Mouse (Mus musculus) limb, embryonic 11.5 days (tissue): ENCODE results near the gene Clec12a. TPM values are rescaled to one million over a fixed set of nuclear protein-coding genes. Genes with fewer than 3 reads are reported as not detected.
"Not testable (repeated sequence)": the region's sequence is repeated elsewhere in the genome, so short reads cannot be mapped to it uniquely, and the experiment has no call there.

Source experiments
- ATAC-seq: fragments of 200-750 bp; cut with Nextera tagmentation; 2 replicates; pipeline ENCODE4 v1.8.0; 2017; ENCODE audit warnings: low read depth; ENCODE audit not compliant: insufficient number of reproducible peaks, low FRiP score, low TSS enrichment
- DNase-seq: peaks from one replicate; pipeline ENCODE4 v3.0.0-alpha.2; 2015; ENCODE audit warnings: low spot score
- H3K27ac ChIP-seq: fragments of 300-500 bp; sonication (generic); replicated peaks from 2 replicates; pipeline ENCODE4 v1.5.1; 2014; ENCODE audit warnings: low read depth, mild to moderate bottlenecking, low read length
- H3K27me3 ChIP-seq: fragments of 300-500 bp; sonication (generic); 2 replicates; pipeline ENCODE4 v1.6.1; 2014; ENCODE audit warnings: mild to moderate bottlenecking, low read length, mixed read lengths; ENCODE audit not compliant: control insufficient read depth, insufficient read depth
- H3K36me3 ChIP-seq: fragments of 300-500 bp; sonication (generic); 2 replicates; pipeline ENCODE4 v1.6.1; 2014; ENCODE audit warnings: mild to moderate bottlenecking, low read length, moderate library complexity, mixed read lengths; ENCODE audit not compliant: control insufficient read depth, insufficient read depth
- H3K4me1 ChIP-seq: fragments of 300-500 bp; sonication (generic); 2 replicates; pipeline ENCODE4 v1.6.1; 2014; ENCODE audit warnings: low read length, mixed read lengths; ENCODE audit not compliant: control insufficient read depth, insufficient read depth
- H3K4me2 ChIP-seq: fragments of 300-500 bp; sonication (generic); 2 replicates; pipeline ENCODE4 v1.6.1; 2014; ENCODE audit warnings: low read depth, mild to moderate bottlenecking, moderate library complexity; ENCODE audit not compliant: severe bottlenecking
- H3K4me3 ChIP-seq: fragments of 300-500 bp; sonication (generic); 2 replicates; pipeline ENCODE4 v1.5.1; 2014; ENCODE audit warnings: low read depth, low read length
- H3K9ac ChIP-seq: fragments of 300-500 bp; sonication (generic); 2 replicates; pipeline ENCODE4 v1.6.1; 2014; ENCODE audit warnings: mild to moderate bottlenecking, low read length
- H3K9me3 ChIP-seq: fragments of 300-500 bp; sonication (generic); 2 replicates; pipeline ENCODE4 v1.6.1; 2016; ENCODE audit warnings: low read length; ENCODE audit not compliant: control insufficient read depth
- WGBS: fragments of 180-500 bp; shearing (Covaris S2); extraction: QIAGEN DNeasy Blood & Tissue Kit; methylation state at CpG from one replicate; pipeline ENCODE4 v1.1.7; 2014; 5-methylcytosine and 5-hydroxymethylcytosine counted together
- polyA plus RNA-seq: library from polyadenylated mRNA; unstranded; fragments of >200 nt; fragmentation: Nextera tagmentation; extraction: Ambion mirVana; gene quantifications from 2 replicates; pipeline ENCODE4 v1.2.1, GENCODE M21; 2014

The Clec12a gene
- 0.14 and 0.29 TPM in 2 replicates for polyA plus RNA-seq

DNA sequence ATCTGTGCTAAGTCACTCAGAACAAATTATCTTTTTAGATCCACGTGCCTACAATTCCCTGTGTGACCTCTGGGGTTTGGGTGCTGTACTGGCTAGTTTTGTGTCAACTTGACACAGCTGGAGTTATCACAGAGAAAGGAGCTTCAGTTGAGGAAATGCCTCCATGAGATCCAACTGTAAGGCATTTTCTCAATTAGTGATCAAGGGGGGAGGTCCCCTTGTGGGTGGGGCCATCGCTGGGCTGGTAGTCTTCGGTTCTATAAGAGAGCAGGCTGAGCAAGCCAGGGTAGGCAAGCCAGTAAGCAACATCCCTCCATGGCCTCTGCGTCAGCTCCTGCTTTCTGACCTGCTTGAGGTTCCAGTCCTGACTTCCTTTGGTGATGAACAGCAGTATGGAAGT, at the start of gene Clec12a:
Gene Clec12a, plus strand, starts transcription at position 301 of the 400 bp plus-strand sequence.
- not testable (repeated sequence) for H3K27ac ChIP-seq, ATAC-seq, H3K27me3 ChIP-seq, H3K4me1 ChIP-seq, H3K4me3 ChIP-seq, H3K9me3 ChIP-seq, H3K4me2 ChIP-seq, H3K9ac ChIP-seq, H3K36me3 ChIP-seq, DNase-seq
- WGBS: 76% methylated on average over 4 of the region's 4 CpGs

- Histone ChIP-seq H3K4me1 (no peaks in the 10 kb centered on the region), H3K36me3 (no peaks in the 10 kb centered on the region), H3K9me3 (no peaks in the 10 kb centered on the region), H3K27me3 (no peaks in the 10 kb centered on the region), H3K4me3 (no peak overlapping the region), H3K9ac (no peak overlapping the region), H3K4me2 (no peak overlapping the region), H3K27ac (no peak overlapping the region)
- DNase-seq (no peak), ATAC-seq (no peak)
- 69% methylated on average over 1 of the region's 1 CpGs for WGBS
Observed at GRCm38 (mm10) chr6:129304180-129304579, 38.3 kb upstream of the Clec12a start.

GRCm38 (mm10) chr6:129312499-129312898, 30.0 kb upstream of the Clec12a start:
- H3K9ac ChIP-seq: no peak overlapping the region
- no peak overlapping the region for H3K4me3 ChIP-seq
- no peaks in the 10 kb centered on the region for H3K36me3 ChIP-seq
- H3K4me2 ChIP-seq: no peak overlapping the region
- ATAC-seq: no peak
- H3K27me3 ChIP-seq: no peaks in the 10 kb centered on the region
- H3K9me3 ChIP-seq: no peaks in the 10 kb centered on the region
- DNase-seq: no peak
- 80% methylated on average over 3 of the region's 3 CpGs for WGBS
- H3K27ac ChIP-seq: no peak overlapping the region
- H3K4me1 ChIP-seq: no peaks in the 10 kb centered on the region

DNA sequence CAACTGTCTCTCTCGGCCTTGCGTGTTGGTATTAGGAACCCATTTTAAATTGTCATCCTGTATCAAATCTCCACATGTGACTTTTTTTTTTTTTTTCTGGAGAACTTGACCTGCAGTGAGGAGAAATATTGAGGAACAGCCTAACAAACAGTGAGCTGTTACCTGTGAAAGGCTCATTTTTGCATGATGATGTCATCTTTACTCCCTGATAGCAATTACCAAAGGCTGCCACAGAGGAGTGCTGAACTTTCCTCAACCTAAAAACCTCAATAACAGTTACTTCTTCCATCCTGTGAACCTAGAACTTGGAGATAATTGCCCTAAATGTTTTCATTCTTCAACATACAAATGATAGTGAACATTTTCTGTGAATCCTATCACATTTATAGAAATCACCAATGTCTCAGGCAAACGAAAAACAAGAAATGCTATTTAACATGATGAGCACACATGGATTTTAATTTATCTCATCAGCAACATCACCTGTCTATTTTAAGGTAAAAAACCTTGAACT, 27.8 kb upstream of the Clec12a start:
- Histone ChIP-seq H3K4me2 (no peak overlapping the region), H3K36me3 (no peaks in the 10 kb centered on the region), H3K4me1 (no peaks in the 10 kb centered on the region), H3K4me3 (no peak overlapping the region), H3K9ac (no peak overlapping the region), H3K27ac (no peak overlapping the region), H3K9me3 (no peaks in the 10 kb centered on the region), H3K27me3 (no peaks in the 10 kb centered on the region)
- WGBS: 87% methylated on average over 3 of the region's 3 CpGs
- no peak for DNase-seq
- no peak for ATAC-seq

GRCm38 (mm10) chr6:129315698-129316097, 26.8 kb upstream of the Clec12a start:
- no peak for ATAC-seq
- no peak overlapping the region for H3K4me2 ChIP-seq
- DNase-seq: no peak

DNA sequence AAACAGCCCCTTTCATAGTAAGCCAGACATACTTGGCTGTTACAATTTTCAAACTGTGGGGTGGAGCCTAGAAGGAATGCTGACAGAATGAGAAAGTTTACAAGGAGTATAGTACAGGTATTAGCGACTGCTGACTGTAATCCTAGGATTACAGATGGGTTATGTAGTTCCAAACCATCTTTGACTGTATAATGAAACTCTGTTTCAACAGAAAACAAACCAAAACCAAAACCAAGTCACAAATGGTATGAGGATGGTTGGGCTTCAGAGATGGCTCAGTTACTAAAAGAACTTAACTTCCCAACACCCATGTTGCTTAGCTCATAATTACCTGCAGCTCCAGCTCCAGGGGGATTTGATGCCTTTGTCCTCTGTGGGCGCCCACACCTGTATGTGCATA, 26.0 kb upstream of the Clec12a start:
- H3K9ac ChIP-seq: no peak overlapping the region
- H3K36me3 ChIP-seq: no peaks in the 10 kb centered on the region
- H3K4me1 ChIP-seq: no peaks in the 10 kb centered on the region
- H3K27ac ChIP-seq: no peak overlapping the region
- DNase-seq (no peak), ATAC-seq (no peak)
- no peak overlapping the region for H3K4me2 ChIP-seq
- H3K27me3 ChIP-seq: no peaks in the 10 kb centered on the region
- WGBS: 77% methylated on average over 2 of the region's 2 CpGs
- H3K4me3 ChIP-seq: no peak overlapping the region
- no peaks in the 10 kb centered on the region for H3K9me3 ChIP-seq

More at GRCm38 (mm10) chr6:129315698-129316097, 26.8 kb upstream of the Clec12a start:
- Histone ChIP-seq H3K4me3 (no peak overlapping the region), H3K4me1 (no peaks in the 10 kb centered on the region), H3K9ac (no peak overlapping the region), H3K36me3 (no peaks in the 10 kb centered on the region), H3K27me3 (no peaks in the 10 kb centered on the region), H3K9me3 (no peaks in the 10 kb centered on the region), H3K27ac (no peak overlapping the region)
- WGBS: 83% methylated on average over 1 of the region's 1 CpGs

- Histone ChIP-seq H3K27me3 (no peaks in the 10 kb centered on the region), H3K4me1 (no peaks in the 10 kb centered on the region), H3K4me2 (no peak overlapping the region), H3K4me3 (no peak overlapping the region), H3K27ac (no peak overlapping the region), H3K9me3 (no peaks in the 10 kb centered on the region), H3K36me3 (no peaks in the 10 kb centered on the region), H3K9ac (no peak overlapping the region)
- WGBS: 64% methylated on average over 1 of the region's 1 CpGs
- DNase-seq (no peak), ATAC-seq (no peak)
Observed at GRCm38 (mm10) chr6:129318395-129318794, 24.1 kb upstream of the Clec12a start.

- no peak for DNase-seq
- 74% methylated on average over 4 of the region's 4 CpGs for WGBS
- no peak overlapping the region for H3K27ac ChIP-seq
- no peak overlapping the region for H3K4me2 ChIP-seq
- ATAC-seq: no peak
- no peaks in the 10 kb centered on the region for H3K27me3 ChIP-seq
- no peaks in the 10 kb centered on the region for H3K4me1 ChIP-seq
- no peaks in the 10 kb centered on the region for H3K9me3 ChIP-seq
- H3K36me3 ChIP-seq: no peaks in the 10 kb centered on the region
- no peak overlapping the region for H3K4me3 ChIP-seq
- no peak overlapping the region for H3K9ac ChIP-seq
Observed at GRCm38 (mm10) chr6:129319331-129319730, 23.2 kb upstream of the Clec12a start.

- DNase-seq: no peak
- Histone ChIP-seq H3K27me3 (no peaks in the 10 kb centered on the region), H3K4me1 (no peaks in the 10 kb centered on the region), H3K4me2 (no peak overlapping the region), H3K36me3 (no peaks in the 10 kb centered on the region), H3K27ac (no peak overlapping the region), H3K9me3 (no peaks in the 10 kb centered on the region), H3K9ac (no peak overlapping the region), H3K4me3 (no peak overlapping the region)
- ATAC-seq: no peak
- WGBS: 82% methylated on average over 1 of the region's 1 CpGs
Observed at GRCm38 (mm10) chr6:129326016-129326415, 16.5 kb upstream of the Clec12a start.
